Mouse (Mus musculus): ENCODE results near the gene Rnf224.

GRCm38 (mm10) chr2:25242101-25242506, 5.5 kb upstream of the Rnf224 start, which contains the start of the genes Rnf208 and Cysrt1:
- no peak for TF ChIP-seq TAL1 (IDR thresholded peaks at IDR 0.05; ENCODE audit: low read length)
- no peak for TF ChIP-seq GATA1 (IDR thresholded peaks at IDR 0.05; ENCODE audit: low read length)

Data from erythroblast, embryonic 14.5 days (primary cell).